Mouse (Mus musculus): ENCODE results near the gene Supt6. TPM values are rescaled to one million over a fixed set of nuclear protein-coding genes. Genes with fewer than 3 reads are reported as not detected.
A peak's percentile ranks its signal among the peaks of the same experiment; 100 is the strongest.
"Not testable (repeated sequence)": the region's sequence is repeated elsewhere in the genome, so short reads cannot be mapped to it uniquely, and the experiment has no call there.

Supt6 gene
- polyA plus RNA-seq, 1 experiment from 2014 or later: 9.5 TPM

DNA sequence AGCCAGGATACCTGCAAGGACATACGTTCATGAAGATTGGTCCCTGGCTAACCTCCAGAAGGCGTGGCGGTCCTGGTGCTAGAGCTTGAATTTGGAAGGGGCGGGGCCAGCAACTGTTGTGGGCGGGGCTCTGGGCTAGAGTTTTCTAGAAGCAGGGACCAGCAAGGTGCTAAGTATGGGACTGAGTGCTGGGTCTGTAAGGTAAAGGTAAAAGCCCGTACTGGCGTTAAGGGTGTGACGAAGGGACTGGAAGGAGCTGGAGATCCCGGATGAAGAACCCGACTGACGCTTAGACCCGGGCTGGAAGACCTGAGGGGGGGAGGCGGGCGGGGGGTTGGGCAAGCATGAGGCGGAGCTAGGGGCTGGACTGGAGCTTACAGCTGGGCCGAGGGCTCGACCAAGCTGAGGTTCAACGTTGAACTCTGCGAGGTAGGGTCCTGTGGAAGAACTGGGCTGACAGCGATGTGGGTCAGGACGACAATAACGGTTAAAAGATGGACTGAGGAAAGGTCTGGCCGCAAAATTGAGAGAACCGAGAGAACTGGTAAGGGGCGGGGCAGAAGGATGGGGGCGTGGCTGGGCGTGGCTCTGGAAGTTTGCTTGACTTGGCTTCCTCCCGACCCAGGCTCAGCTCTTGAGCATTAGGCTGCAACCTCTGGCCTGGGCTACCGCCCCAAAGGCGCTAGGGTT is 51.2 kb downstream of the Supt6 start:
- H3K27ac ChIP-seq (replicated peaks): no peak overlapping the region
- peaks cover 38% of the 10 kb centered on the region for H3K27me3 ChIP-seq
- peak overlapping the region; percentile 64 for H3K4me3 ChIP-seq (replicated peaks)
- H3K9ac ChIP-seq: peak overlapping the region; percentile 50
- WGBS (ENCODE audit: insufficient replicate concordance): 1% methylated on average over 30 of the region's 30 CpGs
- no peaks in the 10 kb centered on the region for H3K36me3 ChIP-seq (replicated peaks)
- H3K4me1 ChIP-seq (replicated peaks): peaks cover 24% of the 10 kb centered on the region
- peak; percentile 77 for ATAC-seq (ENCODE audit: insufficient read depth)
- no peaks in the 10 kb centered on the region for H3K9me3 ChIP-seq (replicated peaks)
- peak overlapping the region; percentile 87 for H3K4me2 ChIP-seq

- Histone ChIP-seq H3K27me3 (peaks cover 53% of the 10 kb centered on the region), H3K9ac (no peak within 1 kb of the TSS), H3K36me3 (replicated peaks) (no peaks in the 10 kb centered on the region), H3K4me2 (peak within 1 kb of the TSS; percentile 87), H3K4me1 (replicated peaks) (peaks cover 36% of the 10 kb centered on the region), H3K4me3 (replicated peaks) (peak within 1 kb of the TSS; percentile 64), H3K27ac (replicated peaks) (no peak within 1 kb of the TSS), H3K9me3 (replicated peaks) (no peaks in the 10 kb centered on the region)
- no peak for ATAC-seq (ENCODE audit: insufficient read depth)
- WGBS (ENCODE audit: insufficient replicate concordance): 67% methylated on average over 1 of the region's 1 CpGs
Observed at GRCm38 (mm10) chr11:78193113-78193512, 52.7 kb downstream of the Supt6 start, which contains the start of gene Proca1. Proca1 (plus strand) TSS chr11:78193392.

DNA sequence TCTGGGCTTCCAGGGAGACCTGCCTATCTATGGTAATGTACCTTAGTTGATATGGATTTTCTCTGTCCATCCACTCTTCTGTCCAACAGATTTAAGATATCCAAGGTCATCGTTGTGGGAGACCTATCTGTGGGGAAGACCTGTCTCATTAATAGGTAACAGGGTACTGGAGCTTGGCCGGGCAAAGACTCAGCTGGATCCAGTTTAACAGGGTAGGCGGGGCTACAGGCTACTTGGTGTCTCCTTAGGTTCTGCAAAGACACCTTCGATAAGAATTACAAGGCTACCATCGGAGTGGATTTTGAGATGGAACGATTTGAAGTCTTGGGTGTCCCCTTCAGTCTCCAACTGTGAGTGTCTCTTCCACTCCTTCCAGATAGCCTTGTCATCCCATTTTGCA is 55.7 kb downstream of the Supt6 start:
- WGBS (ENCODE audit: insufficient replicate concordance): 57% methylated on average over 6 of the region's 6 CpGs

DNA sequence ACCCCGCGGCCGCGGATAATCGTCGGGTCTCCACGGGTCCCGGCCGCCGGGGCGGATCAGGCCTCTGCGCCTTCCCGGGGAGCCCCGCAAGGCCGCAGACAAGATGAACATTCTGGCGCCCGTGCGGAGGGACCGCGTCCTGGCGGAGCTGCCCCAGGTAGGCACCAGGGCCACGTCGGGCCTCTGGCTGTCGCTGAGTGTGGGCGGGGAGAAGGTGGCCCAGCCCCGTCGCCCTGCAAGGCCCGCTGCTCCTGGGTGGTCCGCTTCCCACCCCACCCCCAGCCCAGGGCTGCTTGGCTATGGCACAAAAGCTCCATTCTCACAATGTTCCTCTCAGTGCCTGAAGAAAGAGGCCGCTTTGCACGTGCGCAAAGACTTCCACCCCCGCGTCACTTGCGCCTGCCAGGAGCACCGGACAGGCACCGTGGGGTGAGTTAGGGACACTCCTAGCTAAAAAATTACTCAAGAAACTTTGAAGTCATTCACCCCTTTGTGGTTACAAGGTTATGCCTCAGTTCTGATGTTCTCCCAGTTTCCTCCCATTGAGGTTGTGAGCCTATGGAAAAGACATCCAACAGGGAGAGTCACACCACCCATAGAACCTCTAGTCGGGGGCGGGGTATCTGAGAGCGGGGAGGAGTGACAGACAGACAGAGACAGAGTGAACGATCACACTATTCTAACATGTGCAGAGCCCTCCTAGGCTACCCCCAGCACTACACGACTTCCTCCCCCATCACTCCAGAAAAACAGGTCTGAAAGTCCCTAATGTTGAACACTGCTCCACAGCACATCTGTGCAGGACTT is 56.4 kb downstream of the Supt6 start:
- WGBS (ENCODE audit: insufficient replicate concordance): 4% methylated on average over 42 of the region's 42 CpGs
- H3K36me3 ChIP-seq (replicated peaks): no peaks in the 10 kb centered on the region
- peaks cover 28% of the 10 kb centered on the region for H3K4me1 ChIP-seq (replicated peaks)
- no peaks in the 10 kb centered on the region for H3K9me3 ChIP-seq (replicated peaks)
- H3K4me3 ChIP-seq (replicated peaks): peak overlapping the region; percentile 56
- H3K27me3 ChIP-seq: peaks cover 79% of the 10 kb centered on the region
- H3K9ac ChIP-seq: peak overlapping the region; percentile 49; the same call in 1 of the 2 replicates
- H3K27ac ChIP-seq (replicated peaks): peak overlapping the region; percentile 73
- peak; percentile 53 for ATAC-seq (ENCODE audit: insufficient read depth)
- H3K4me2 ChIP-seq: peak overlapping the region; percentile 65

More for the DNA sequence above, 55.7 kb downstream of the Supt6 start:
- no peak for ATAC-seq (ENCODE audit: insufficient read depth)
- Histone ChIP-seq H3K9ac (no peak overlapping the region), H3K36me3 (replicated peaks) (no peaks in the 10 kb centered on the region), H3K27ac (replicated peaks) (no peak overlapping the region), H3K4me2 (peak overlapping the region; percentile 65), H3K4me1 (replicated peaks) (peaks cover 31% of the 10 kb centered on the region), H3K4me3 (replicated peaks) (no peak overlapping the region), H3K27me3 (peaks cover 79% of the 10 kb centered on the region), H3K9me3 (replicated peaks) (no peaks in the 10 kb centered on the region)

- Histone ChIP-seq H3K27ac (replicated peaks) (peak within 1 kb of the TSS; percentile 73), H3K4me2 (peak within 1 kb of the TSS; percentile 65), H3K9me3 (replicated peaks) (no peaks in the 10 kb centered on the region), H3K9ac (peak within 1 kb of the TSS; percentile 49; the same call in 1 of the 2 replicates), H3K27me3 (peaks cover 73% of the 10 kb centered on the region), H3K4me1 (replicated peaks) (peaks cover 32% of the 10 kb centered on the region), H3K4me3 (replicated peaks) (peak within 1 kb of the TSS; percentile 56), H3K36me3 (replicated peaks) (no peaks in the 10 kb centered on the region)
- under 1% methylated on average over 77 of the region's 80 CpGs for WGBS (ENCODE audit: insufficient replicate concordance)
- peak; percentile 27 for ATAC-seq (ENCODE audit: insufficient read depth)
Observed at GRCm38 (mm10) chr11:78188331-78189233, 57.2 kb downstream of the Supt6 start, which contains the start of gene Rab34. Rab34 (plus strand) TSS chr11:78188430.

DNA sequence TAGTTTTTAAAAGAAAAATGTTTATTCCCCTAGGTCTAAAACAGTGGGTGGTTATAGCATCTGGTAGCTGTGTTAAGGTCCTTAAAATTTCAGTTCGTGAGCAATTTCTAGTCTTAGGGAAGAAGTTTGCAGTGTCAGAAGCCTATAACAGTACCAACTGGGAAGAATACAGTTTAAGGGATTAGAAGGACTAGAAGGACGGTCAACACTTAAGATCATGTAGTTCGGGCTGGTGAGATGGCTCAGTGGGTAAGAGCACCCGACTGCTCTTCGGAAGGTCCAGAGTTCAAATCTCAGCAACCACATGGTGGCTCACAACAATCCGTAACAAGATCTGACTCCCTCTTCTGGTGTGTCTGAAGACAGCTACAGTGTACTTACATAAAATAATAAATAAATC is 61.1 kb downstream of the Supt6 start:
- not testable (repeated sequence) for H3K4me2 ChIP-seq; H3K27ac ChIP-seq (replicated peaks); ATAC-seq (ENCODE audit: insufficient read depth); H3K9ac ChIP-seq; H3K4me3 ChIP-seq (replicated peaks); H3K9me3 ChIP-seq (replicated peaks)
- 84% methylated on average over 6 of the region's 6 CpGs for WGBS (ENCODE audit: insufficient replicate concordance)
- Histone ChIP-seq H3K36me3 (replicated peaks) (peaks cover 27% of the 10 kb centered on the region), H3K4me1 (replicated peaks) (peaks cover 55% of the 10 kb centered on the region), H3K27me3 (peaks cover 42% of the 10 kb centered on the region)

DNA sequence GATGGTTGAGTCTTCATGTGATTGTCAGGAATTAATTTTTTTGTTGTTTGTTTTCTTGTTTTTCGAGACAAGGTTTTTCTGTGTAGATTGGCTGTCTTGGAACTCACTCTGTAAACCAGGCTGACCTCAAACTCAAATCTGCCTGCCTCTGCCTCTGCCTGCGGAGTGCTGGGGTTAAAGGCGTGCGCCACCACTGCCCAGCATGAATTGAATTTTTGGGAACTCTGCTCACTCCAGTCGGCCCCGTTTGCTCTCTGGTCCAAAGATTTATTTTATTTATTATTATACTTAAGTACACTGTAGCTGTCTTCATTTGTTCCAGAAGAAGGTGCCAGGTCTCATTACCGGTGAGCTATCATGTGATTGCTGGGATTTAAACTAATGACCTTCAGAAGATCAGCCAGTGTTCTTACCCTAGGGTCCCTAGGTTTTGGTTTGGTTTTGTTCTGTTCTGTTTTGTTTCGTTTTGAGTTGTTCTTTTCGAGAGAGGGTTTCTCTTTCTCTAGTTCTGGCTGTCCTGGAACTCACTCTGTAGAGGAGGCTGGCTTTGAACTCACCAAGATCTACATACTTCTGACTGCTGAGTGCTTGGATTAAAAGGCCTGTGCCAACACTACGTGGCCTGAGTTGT is 61.8 kb downstream of the Supt6 start:
- Histone ChIP-seq H3K9me3 (replicated peaks) (no peaks in the 10 kb centered on the region), H3K4me3 (replicated peaks) (peak overlapping the region; percentile 91), H3K4me2 (peak overlapping the region; percentile 96), H3K36me3 (replicated peaks) (peaks cover 31% of the 10 kb centered on the region), H3K27me3 (peaks cover 35% of the 10 kb centered on the region), H3K27ac (replicated peaks) (no peak overlapping the region), H3K4me1 (replicated peaks) (peaks cover 55% of the 10 kb centered on the region), H3K9ac (no peak overlapping the region)
- no peak for ATAC-seq (ENCODE audit: insufficient read depth)
- 39% methylated on average over 10 of the region's 10 CpGs for WGBS (ENCODE audit: insufficient replicate concordance)

DNA sequence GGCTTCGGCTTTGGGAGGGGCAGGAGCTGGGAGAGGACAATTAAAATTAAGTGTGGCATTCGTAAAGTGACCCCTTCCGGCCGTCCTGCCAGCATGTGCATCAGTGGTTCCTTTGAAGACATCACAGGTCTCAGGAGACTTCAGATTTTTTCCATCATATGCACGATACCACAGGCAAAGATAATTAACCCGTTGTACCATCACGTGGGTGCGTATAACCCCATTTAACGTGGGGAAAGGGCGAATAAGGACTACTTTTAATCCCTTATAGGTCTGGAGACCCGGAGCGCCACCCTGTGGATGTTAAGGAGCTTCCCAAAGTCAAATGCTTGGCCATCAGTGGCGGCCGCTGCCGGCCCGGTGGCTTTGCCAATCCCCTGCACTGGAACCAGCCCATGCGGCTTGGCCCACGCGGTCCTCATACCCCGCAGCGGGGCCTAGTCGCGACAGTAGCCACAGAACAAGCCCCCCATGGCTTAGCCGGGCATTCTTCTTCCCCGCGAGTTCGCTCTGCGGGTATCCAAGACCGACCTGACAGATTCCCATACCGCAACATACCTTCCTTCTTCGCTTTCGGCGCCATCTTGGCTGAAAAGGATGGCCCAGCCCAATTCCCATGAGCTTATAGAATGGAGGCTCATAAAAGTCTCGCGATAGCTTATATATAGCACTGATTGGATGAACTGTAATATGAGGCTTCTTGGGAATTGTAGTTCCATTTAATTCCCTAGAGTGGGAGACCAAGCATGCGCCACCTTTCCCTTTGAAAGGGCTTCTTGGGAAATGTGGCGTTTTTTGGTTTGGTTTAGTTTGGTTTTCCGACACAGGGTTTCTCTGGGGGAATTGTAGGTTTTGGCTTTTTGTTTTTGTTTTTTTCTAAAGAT is 62.6 kb downstream of the Supt6 start, which contains the start of gene Rpl23a:
TSS of gene Rpl23a (minus strand) at position 624 of the 884 bp plus-strand sequence.
- H3K9me3 ChIP-seq (replicated peaks): no peaks in the 10 kb centered on the region
- peaks cover 50% of the 10 kb centered on the region for H3K4me1 ChIP-seq (replicated peaks)
- peaks cover 31% of the 10 kb centered on the region for H3K36me3 ChIP-seq (replicated peaks)
- ATAC-seq (ENCODE audit: insufficient read depth): peak; percentile 67
- H3K9ac ChIP-seq: peak within 1 kb of the TSS; percentile 84
- peak within 1 kb of the TSS; percentile 89 for H3K27ac ChIP-seq (replicated peaks)
- WGBS (ENCODE audit: insufficient replicate concordance): under 1% methylated on average over 38 of the region's 38 CpGs
- peak within 1 kb of the TSS; percentile 96 for H3K4me2 ChIP-seq
- H3K4me3 ChIP-seq (replicated peaks): peak within 1 kb of the TSS; percentile 91
- peaks cover 27% of the 10 kb centered on the region for H3K27me3 ChIP-seq

GRCm38 (mm10) chr11:78182450-78182849 is 63.3 kb downstream of the Supt6 start:
- Histone ChIP-seq H3K27me3 (peaks cover 19% of the 10 kb centered on the region), H3K9me3 (replicated peaks) (no peaks in the 10 kb centered on the region), H3K4me1 (replicated peaks) (peaks cover 50% of the 10 kb centered on the region), H3K4me3 (replicated peaks) (peak overlapping the region; percentile 91), H3K9ac (peak overlapping the region; percentile 84), H3K27ac (replicated peaks) (peak overlapping the region; percentile 89), H3K36me3 (replicated peaks) (peaks cover 31% of the 10 kb centered on the region), H3K4me2 (peak overlapping the region; percentile 96)
- 2% methylated on average over 7 of the region's 7 CpGs for WGBS (ENCODE audit: insufficient replicate concordance)
- no peak for ATAC-seq (ENCODE audit: insufficient read depth)
